Mouse (Mus musculus): ENCODE measurements at regions not wholly inside any gene's neighbourhood (a gene's known extent, or its start where the extent isn't known, plus 50 kb on each side); places are given as distances from the start of the nearest gene placed in this dataset.

DNA sequence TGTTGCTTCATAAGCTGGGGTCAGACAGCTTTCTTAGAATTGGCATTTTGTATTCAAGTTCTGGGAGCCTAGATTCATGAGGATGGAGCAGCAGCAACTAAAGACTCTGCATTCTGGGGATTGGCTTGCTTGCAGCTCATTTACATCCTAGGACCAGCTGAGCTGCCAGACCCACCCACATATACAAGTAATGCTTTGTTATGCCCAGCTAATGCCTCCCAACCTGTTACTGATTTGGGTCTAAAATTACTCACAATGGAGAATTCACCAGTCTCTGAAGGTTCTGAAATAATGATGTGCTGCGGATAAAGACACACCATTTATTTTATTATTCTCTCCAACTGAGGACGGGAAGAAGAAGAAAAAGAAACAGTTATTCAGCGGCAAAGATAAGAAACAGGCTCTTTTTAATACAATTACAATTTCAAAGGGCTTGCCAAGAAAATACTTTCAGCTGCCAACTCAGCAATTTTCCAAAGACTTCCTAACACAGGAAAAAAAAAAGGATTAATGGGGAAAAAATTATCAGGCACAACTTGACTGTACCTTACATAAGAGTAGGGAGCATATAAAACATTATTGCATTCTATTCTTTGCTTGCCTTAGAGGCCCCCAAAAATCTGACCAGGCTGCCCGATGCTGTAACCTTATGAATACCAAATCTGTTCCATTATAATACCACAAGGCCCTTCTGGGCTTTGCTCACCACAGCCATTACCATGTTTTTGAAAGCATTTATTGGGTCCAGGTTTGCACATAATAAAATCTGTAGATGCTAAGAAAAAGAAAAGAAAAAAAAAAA is 134.5 kb downstream of the S1pr1 start:
- no peak for TF ChIP-seq CTCF (IDR thresholded peaks at IDR 0.05; ENCODE audit: low read depth, low read length)
- TF ChIP-seq POLR2A (IDR thresholded peaks at IDR 0.05; ENCODE audit: borderline replicate concordance, low read depth, low read length): no peak
